Mouse (Mus musculus) monocyte, adult 2 months (primary cell): ENCODE results near the gene Gnaq.
"Not testable (repeated sequence)": the region's sequence is repeated elsewhere in the genome, so short reads cannot be mapped to it uniquely, and the experiment has no call there.

Experiments used
- DNase-seq, 2 experiments: peaks; one replicate each; pipeline ENCODE4 v3.0.0; 2022; ENCODE audit warnings: low spot score in 2 of 2, low read depth in 1 of 2

Gene Gnaq

GRCm38 (mm10) chr19:16255294-16255693 lies 122.7 kb downstream of the Gnaq start:
- DNase-seq = no peak

- no peak for DNase-seq
Measured at GRCm38 (mm10) chr19:16258766-16259355, 126.2 kb downstream of the Gnaq start.

- no peak for DNase-seq
Measured at GRCm38 (mm10) chr19:16259786-16260434, 127.3 kb downstream of the Gnaq start.

GRCm38 (mm10) chr19:16260435-16260832 lies 127.8 kb downstream of the Gnaq start:
- DNase-seq = no peak

GRCm38 (mm10) chr19:16260973-16261372 lies 128.3 kb downstream of the Gnaq start:
- no peak for DNase-seq

- no peak for DNase-seq
Measured at GRCm38 (mm10) chr19:16261631-16262030, 129.0 kb downstream of the Gnaq start.

- no peak for DNase-seq
Measured at GRCm38 (mm10) chr19:16262340-16262739, 129.7 kb downstream of the Gnaq start.

- not testable (repeated sequence) for DNase-seq
Measured at GRCm38 (mm10) chr19:16267362-16267761, 134.7 kb downstream of the Gnaq start.

- DNase-seq = no peak
Measured at GRCm38 (mm10) chr19:16270236-16270635, 137.6 kb downstream of the Gnaq start.

GRCm38 (mm10) chr19:16271002-16271401 lies 138.4 kb downstream of the Gnaq start:
- no peak for DNase-seq

GRCm38 (mm10) chr19:16273021-16273420 lies 140.4 kb downstream of the Gnaq start:
- DNase-seq = no peak

- no peak for DNase-seq
Measured at GRCm38 (mm10) chr19:16280231-16280630, 147.6 kb downstream of the Gnaq start.

- no peak for DNase-seq
Measured at GRCm38 (mm10) chr19:16285051-16286028, 152.7 kb downstream of the Gnaq start.

- no peak for DNase-seq
Measured at GRCm38 (mm10) chr19:16286451-16287175, 154.0 kb downstream of the Gnaq start.

GRCm38 (mm10) chr19:16287307-16287706 lies 154.7 kb downstream of the Gnaq start:
- DNase-seq = no peak

GRCm38 (mm10) chr19:16287971-16288370 lies 155.3 kb downstream of the Gnaq start:
- DNase-seq = no peak

- DNase-seq = no peak
Measured at GRCm38 (mm10) chr19:16291088-16291487, 158.5 kb downstream of the Gnaq start.

- DNase-seq = no peak
Measured at GRCm38 (mm10) chr19:16292056-16292608, 159.5 kb downstream of the Gnaq start.

GRCm38 (mm10) chr19:16292978-16293377 lies 160.3 kb downstream of the Gnaq start:
- DNase-seq = no peak

- DNase-seq = no peak
Measured at GRCm38 (mm10) chr19:16300413-16300812, 167.8 kb downstream of the Gnaq start.

- DNase-seq = no peak
Measured at GRCm38 (mm10) chr19:16301336-16301735, 168.7 kb downstream of the Gnaq start.
